Mouse (Mus musculus) liver, adult 2 months (tissue): ENCODE results near the gene Patj. TPM values are rescaled to one million over a fixed set of nuclear protein-coding genes. Genes with fewer than 3 reads are reported as not detected.
A peak's percentile ranks its signal among the peaks of the same experiment; 100 is the strongest.

ENCODE experiments used
- DNase-seq: peaks from one replicate; pipeline ENCODE4 v3.0.0-alpha.2; 2011; ENCODE audit warnings: low read depth, low spot score; ENCODE audit errors: extremely low read depth
- H3K27ac ChIP-seq: fragments of 200-500 bp; replicated peaks from 2 replicates; pipeline ENCODE4 v1.5.1; 2012; ENCODE audit warnings: low read depth, mild to moderate bottlenecking, control low read depth, inconsistent platforms, low read length; ENCODE audit not compliant: insufficient read depth
- H3K27me3 ChIP-seq: fragments of 200-500 bp; 2 replicates; pipeline ENCODE4 v1.6.1; 2012; ENCODE audit warnings: mild to moderate bottlenecking, moderate library complexity, low read length, inconsistent platforms; ENCODE audit not compliant: control insufficient read depth, insufficient read depth
- H3K36me3 ChIP-seq: fragments of 200-500 bp; 2 replicates; pipeline ENCODE4 v1.6.1; 2012; ENCODE audit warnings: low read length, inconsistent platforms; ENCODE audit not compliant: control insufficient read depth, insufficient read depth
- H3K4me1 ChIP-seq: fragments of 200-500 bp; 2 replicates; pipeline ENCODE4 v1.6.1; 2011; ENCODE audit warnings: low read length; ENCODE audit not compliant: control insufficient read depth, insufficient read depth
- H3K4me3 ChIP-seq: fragments of 200-500 bp; 2 replicates; pipeline ENCODE4 v1.5.1; 2011; ENCODE audit warnings: low read depth, mild to moderate bottlenecking, control low read depth, low read length, moderate library complexity; ENCODE audit not compliant: insufficient read depth
- H3K79me2 ChIP-seq: fragments of 200-500 bp; 2 replicates; pipeline ENCODE4 v1.6.1; 2012; ENCODE audit warnings: inconsistent platforms, mild to moderate bottlenecking, low read length, moderate library complexity; ENCODE audit not compliant: control insufficient read depth, insufficient read depth
- H3K9ac ChIP-seq: fragments of 200-500 bp; 2 replicates; pipeline ENCODE4 v1.6.1; 2012; ENCODE audit warnings: low read depth, mild to moderate bottlenecking, control low read depth, inconsistent platforms, low read length
- CTCF ChIP-seq: fragments of 200-500 bp; IDR thresholded peaks from 2 replicates; pipeline ENCODE4 v1.5.1; 2011; ENCODE audit warnings: low read depth, low read length, control low read depth
- POLR2A ChIP-seq: fragments of 200-500 bp; IDR thresholded peaks from 2 replicates; pipeline ENCODE4 v1.6.1; 2011; ENCODE audit warnings: low read length, control low read depth; ENCODE audit not compliant: insufficient read depth; ENCODE audit errors: extremely low read depth
- WGBS: fragments of 180-500 bp; shearing (Covaris S2); methylation state at CpG from one replicate; pipeline ENCODE4 v1.1.7; 2018; 5-methylcytosine and 5-hydroxymethylcytosine counted together
- polyA plus RNA-seq: library from polyadenylated mRNA; depleted of rRNA; stranded (reverse); fragments of >200 nt; gene quantifications from 2 replicates; pipeline ENCODE4 v1.2.3, GENCODE M21; 2012
- total RNA-seq: library from RNA; depleted of rRNA; stranded (reverse); fragments of >200 nt; gene quantifications from 2 replicates; pipeline ENCODE4 v1.2.3, GENCODE M21; 2014

Patj gene
- total and polyA plus RNA-seq, 2 experiments, result 2.4 to 8.9 TPM

DNA sequence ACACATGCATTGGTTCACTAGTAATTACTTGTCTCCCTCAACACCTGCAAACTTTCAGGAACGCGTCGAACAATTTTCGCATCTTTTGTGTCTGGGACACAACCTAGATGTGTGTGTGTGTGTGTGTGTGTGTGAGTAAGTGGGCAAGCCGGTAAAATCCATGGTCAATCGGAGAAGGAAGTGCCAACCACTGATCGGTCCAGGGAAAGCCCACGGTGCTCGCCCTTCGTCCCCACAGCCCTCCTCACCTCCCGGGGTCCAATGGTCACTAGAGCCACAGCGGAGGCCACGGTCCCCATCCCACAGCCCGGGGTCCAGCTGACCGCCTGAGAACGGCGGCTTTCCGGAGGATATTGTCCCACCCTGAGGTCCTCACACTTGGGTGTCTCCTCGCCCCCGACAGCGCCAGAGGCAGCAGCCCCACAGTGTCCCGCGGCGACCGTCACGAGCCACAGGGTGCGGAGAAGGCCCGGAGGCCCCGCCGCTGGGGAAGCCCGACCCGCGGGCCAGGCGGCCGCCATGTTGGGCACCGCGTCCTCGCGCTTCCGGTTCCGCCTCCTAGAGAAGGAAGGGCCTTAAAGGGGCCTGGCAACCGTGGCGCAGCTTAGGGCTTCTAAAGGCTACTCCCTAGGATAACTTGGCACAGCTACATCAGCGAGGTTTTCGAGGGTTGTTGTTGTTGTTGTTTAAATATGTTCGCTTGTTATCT lies 12.7 kb upstream of the Patj start, which contains the start of gene Tm2d1:
Gene Tm2d1 (minus strand): TSS at position 591 of the 709 bp plus-strand sequence.
- under 1% methylated on average over 46 of the region's 46 CpGs for WGBS
- peak within 1 kb of the TSS; percentile 94 for H3K4me3 ChIP-seq
- DNase-seq, result peak; percentile 71
- 0 out of 2 replicates have a peak, but pooled peaks cover 2% of the 10 kb centered on the region for H3K4me1 ChIP-seq
- no peaks in the 10 kb centered on the region for H3K27me3 ChIP-seq
- TF ChIP-seq CTCF (no peak), POLR2A (peak; percentile 74; the same call in 1 of the 2 replicates)
- peak within 1 kb of the TSS; percentile 36 for H3K27ac ChIP-seq
- H3K9ac ChIP-seq, result peak within 1 kb of the TSS; percentile 89
- no peaks in the 10 kb centered on the region for H3K36me3 ChIP-seq
- H3K79me2 ChIP-seq, result peaks cover 4% of the 10 kb centered on the region; the same call in 1 of the 2 replicates

DNA sequence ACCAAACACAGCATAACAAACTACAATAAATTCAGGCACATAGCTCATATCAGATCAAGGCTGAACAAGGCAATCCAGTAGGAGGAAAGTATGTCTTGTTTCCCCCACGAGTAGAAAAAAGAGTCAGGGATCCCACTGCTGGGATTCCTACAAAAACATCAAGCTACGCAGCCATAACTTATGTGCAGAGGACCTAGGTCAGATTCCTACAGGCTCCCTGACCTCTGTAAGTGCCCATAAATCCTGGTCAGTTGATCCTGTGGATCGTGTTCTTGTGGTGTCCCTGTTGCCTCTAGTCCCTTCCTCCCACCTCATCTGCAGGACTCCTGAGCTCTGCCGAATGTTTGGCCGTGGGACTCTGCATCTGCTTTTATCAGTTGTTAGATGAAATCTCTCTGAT lies 10.5 kb upstream of the Patj start:
- no peak for DNase-seq
- H3K79me2 ChIP-seq, result peaks cover 4% of the 10 kb centered on the region; the same call in 1 of the 2 replicates
- H3K9ac ChIP-seq, result no peak overlapping the region
- no peaks in the 10 kb centered on the region for H3K36me3 ChIP-seq
- H3K27me3 ChIP-seq, result no peaks in the 10 kb centered on the region
- 71% methylated on average over 5 of the region's 5 CpGs for WGBS
- TF ChIP-seq CTCF (no peak), POLR2A (no peak)
- 0 out of 2 replicates have a peak, but pooled peaks cover 2% of the 10 kb centered on the region for H3K4me1 ChIP-seq
- H3K4me3 ChIP-seq, result no peak overlapping the region
- H3K27ac ChIP-seq, result no peak overlapping the region

DNA sequence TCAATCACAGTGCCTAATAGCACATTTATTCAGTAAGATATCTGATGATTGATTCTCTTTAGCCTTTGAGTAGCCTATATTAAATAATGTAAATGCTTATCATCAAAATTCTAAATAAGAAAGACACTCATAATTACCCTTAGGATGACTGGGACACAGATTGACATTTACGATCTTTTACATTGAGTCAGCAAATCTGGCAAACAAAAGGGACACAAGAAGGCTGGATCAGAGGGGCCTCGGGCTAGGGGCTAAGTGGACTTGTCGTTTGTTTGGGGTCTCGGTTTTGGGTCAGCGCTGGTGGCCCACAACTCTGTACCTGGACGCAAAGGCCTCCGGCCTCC lies 267 bp upstream of the Patj start:
- peaks cover 2% of the 10 kb centered on the region for H3K4me1 ChIP-seq
- no peaks in the 10 kb centered on the region for H3K27me3 ChIP-seq
- no peaks in the 10 kb centered on the region for H3K79me2 ChIP-seq
- 3% methylated on average over 7 of the region's 7 CpGs for WGBS
- H3K4me3 ChIP-seq, result peak overlapping the region; percentile 86
- H3K36me3 ChIP-seq, result no peaks in the 10 kb centered on the region
- H3K27ac ChIP-seq, result 0 out of 2 replicates have a peak overlapping the region, but pooled peaks have one; percentile 7
- peak overlapping the region; percentile 95 for H3K9ac ChIP-seq
- TF ChIP-seq POLR2A (no peak), CTCF (no peak)
- peak; percentile 6 for DNase-seq

DNA sequence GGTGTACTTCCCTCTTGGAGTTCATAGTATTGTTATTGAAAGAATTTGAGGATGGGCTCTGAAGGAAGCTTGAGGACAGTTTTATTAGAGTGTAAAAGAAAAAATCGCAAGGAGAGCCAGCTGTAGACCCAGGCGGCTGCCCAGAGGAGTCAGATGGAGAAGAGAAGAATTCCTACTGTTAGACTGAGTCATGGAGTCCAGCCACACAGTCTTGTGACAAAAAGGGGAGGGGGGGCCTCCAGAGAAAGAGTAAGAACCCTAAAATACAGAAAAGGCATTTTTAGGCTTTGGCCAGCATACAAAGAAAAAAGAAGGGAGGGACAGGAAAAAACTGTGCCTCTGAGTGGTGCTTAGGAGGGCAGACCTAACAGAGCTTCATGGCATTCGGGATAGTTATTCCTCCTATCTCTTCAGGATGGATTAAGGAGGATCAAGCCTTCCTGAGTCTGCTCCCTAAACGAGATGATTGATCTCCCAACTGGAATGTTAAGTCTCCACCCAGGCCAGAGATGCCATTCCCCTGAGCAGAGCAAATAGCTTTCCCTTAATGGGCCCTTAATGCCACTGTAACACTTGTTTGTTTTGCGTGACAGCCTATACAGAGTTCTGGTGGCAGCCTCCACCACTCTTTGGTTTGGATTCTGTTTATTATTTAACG lies 5.5 kb downstream of the Patj start:
- no peak overlapping the region for H3K27ac ChIP-seq
- 55% methylated on average over 6 of the region's 6 CpGs for WGBS
- TF ChIP-seq CTCF (no peak), POLR2A (no peak)
- no peaks in the 10 kb centered on the region for H3K79me2 ChIP-seq
- H3K27me3 ChIP-seq, result no peaks in the 10 kb centered on the region
- H3K9ac ChIP-seq, result no peak overlapping the region
- H3K36me3 ChIP-seq, result no peaks in the 10 kb centered on the region
- H3K4me3 ChIP-seq, result no peak overlapping the region
- no peak for DNase-seq
- no peaks in the 10 kb centered on the region for H3K4me1 ChIP-seq

DNA sequence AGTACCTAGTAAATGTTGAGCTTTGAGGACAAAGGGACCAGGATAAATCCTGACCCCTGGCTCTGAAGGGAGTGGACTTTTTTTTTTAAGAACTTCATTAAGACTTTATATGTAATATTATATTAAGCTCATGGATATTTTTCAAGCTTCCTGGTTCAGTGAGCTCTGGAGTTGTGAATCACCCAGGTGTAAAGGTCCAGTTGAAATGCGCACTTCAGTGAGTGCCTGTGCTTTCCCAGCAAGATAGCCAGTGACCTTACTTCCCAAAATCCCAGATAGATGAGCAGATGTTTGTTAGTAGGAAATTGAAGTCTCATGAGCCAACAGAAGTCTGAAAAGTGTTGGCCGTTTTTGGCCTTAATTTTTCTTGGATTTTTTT lies 6.0 kb downstream of the Patj start:
- Histone ChIP-seq H3K9ac (no peak overlapping the region), H3K79me2 (no peaks in the 10 kb centered on the region), H3K4me1 (no peaks in the 10 kb centered on the region), H3K36me3 (no peaks in the 10 kb centered on the region), H3K4me3 (no peak overlapping the region), H3K27me3 (no peaks in the 10 kb centered on the region), H3K27ac (no peak overlapping the region)
- WGBS, result 73% methylated on average over 2 of the region's 2 CpGs
- TF ChIP-seq POLR2A (no peak), CTCF (no peak)
- no peak for DNase-seq

DNA sequence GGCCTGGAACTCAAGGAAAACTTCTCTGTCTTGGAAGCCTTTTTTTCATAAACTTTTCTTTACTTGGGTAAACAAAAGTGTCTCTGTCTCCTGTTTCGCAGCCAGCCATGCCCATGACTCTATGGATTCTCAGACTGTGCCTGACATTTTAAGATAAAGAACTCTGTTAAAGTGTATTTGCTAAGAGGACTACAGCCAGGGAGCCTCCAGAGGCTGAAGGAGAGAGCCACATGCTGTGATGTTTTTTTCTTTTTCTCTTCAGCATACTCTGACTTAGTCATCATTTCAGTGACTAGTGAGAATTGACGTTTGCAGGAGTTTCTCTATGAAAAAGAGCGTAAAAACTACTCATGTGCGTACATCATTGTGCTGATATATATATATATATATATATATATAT lies 7.9 kb downstream of the Patj start:
- Histone ChIP-seq H3K36me3 (no peaks in the 10 kb centered on the region), H3K9ac (no peak overlapping the region), H3K27me3 (no peaks in the 10 kb centered on the region), H3K79me2 (no peaks in the 10 kb centered on the region), H3K4me3 (no peak overlapping the region), H3K27ac (no peak overlapping the region), H3K4me1 (no peaks in the 10 kb centered on the region)
- 87% methylated on average over 4 of the region's 4 CpGs for WGBS
- TF ChIP-seq CTCF (no peak), POLR2A (no peak)
- DNase-seq, result no peak
